Mouse (Mus musculus): ENCODE data around the gene Krtap9-5. TPM values are rescaled to one million over a fixed set of nuclear protein-coding genes. Genes with fewer than 3 reads are reported as not detected.

Krtap9-5 gene
- polyA plus RNA-seq (2014; fragmentation: Nextera tagmentation; extraction: Ambion mirVana): not detected in 2 replicates

DNA sequence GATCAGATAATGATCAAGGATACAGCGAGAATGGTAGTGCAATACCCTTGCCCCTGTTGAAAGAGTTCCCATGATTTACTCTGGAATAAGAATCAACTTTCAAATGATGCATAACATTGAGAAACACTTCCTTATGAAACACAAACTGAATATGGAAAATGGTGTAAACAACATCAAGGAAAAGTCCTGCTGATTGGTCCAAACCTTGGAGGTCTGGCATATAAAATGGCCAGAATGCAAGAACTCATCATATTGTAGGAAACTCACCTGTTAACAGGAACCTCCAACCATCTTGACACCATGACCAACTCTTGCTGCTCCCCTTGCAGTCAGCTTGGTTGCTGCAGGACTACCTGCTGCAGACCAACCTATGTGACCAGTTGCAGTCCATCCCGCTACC lies at the start of gene Krtap9-5:
TSS of gene Krtap9-5 (plus strand) at position 301 of the 400 bp plus-strand sequence.
- WGBS: 93% methylated on average over 2 of the region's 2 CpGs
- no peak within 1 kb of the TSS for H3K4me2 ChIP-seq (replicated peaks)
- DNase-seq (ENCODE audit: low spot score) (no peak), ATAC-seq (ENCODE audit: low FRiP score) (no peak)
- no peak within 1 kb of the TSS for H3K4me3 ChIP-seq (replicated peaks; ENCODE audit: low read length)
- H3K9me3 ChIP-seq (ENCODE audit: control insufficient read depth, low read length): 0 out of 2 replicates have a peak, but pooled peaks cover under 1% of the 10 kb centered on the region
- no peaks in the 10 kb centered on the region for H3K4me1 ChIP-seq (replicated peaks; ENCODE audit: control insufficient read depth, insufficient read depth, low read length)
- no peak within 1 kb of the TSS for H3K27ac ChIP-seq
- no peaks in the 10 kb centered on the region for H3K36me3 ChIP-seq (replicated peaks; ENCODE audit: control insufficient read depth, insufficient read depth)
- no peak within 1 kb of the TSS for H3K9ac ChIP-seq
- H3K27me3 ChIP-seq (ENCODE audit: control insufficient read depth, insufficient read depth, low read length): no peaks in the 10 kb centered on the region

- H3K27ac ChIP-seq: no peak within 1 kb of the TSS
- H3K4me1 ChIP-seq (replicated peaks; ENCODE audit: control insufficient read depth, insufficient read depth, low read length): no peaks in the 10 kb centered on the region
- no peaks in the 10 kb centered on the region for H3K9me3 ChIP-seq (ENCODE audit: control insufficient read depth, low read length)
- no peak for DNase-seq (ENCODE audit: low spot score)
- H3K9ac ChIP-seq: no peak within 1 kb of the TSS
- no peak within 1 kb of the TSS for H3K4me2 ChIP-seq (replicated peaks)
- H3K4me3 ChIP-seq (replicated peaks; ENCODE audit: low read length): no peak within 1 kb of the TSS
- 94% methylated on average over 2 of the region's 2 CpGs for WGBS
- no peaks in the 10 kb centered on the region for H3K27me3 ChIP-seq (ENCODE audit: control insufficient read depth, insufficient read depth, low read length)
- H3K36me3 ChIP-seq (replicated peaks; ENCODE audit: control insufficient read depth, insufficient read depth): no peaks in the 10 kb centered on the region
- no peak for ATAC-seq (ENCODE audit: low FRiP score)
Observed at GRCm38 (mm10) chr11:99907620-99908019, 40.7 kb upstream of the Krtap9-5 start, which contains the start of gene Krtap31-1. TSS of gene Krtap31-1 (plus strand) at chr11:99907920.

- no peak within 1 kb of the TSS for H3K4me2 ChIP-seq (replicated peaks)
- DNase-seq (ENCODE audit: low spot score) (no peak), ATAC-seq (ENCODE audit: low FRiP score) (no peak)
- H3K4me1 ChIP-seq (replicated peaks; ENCODE audit: control insufficient read depth, insufficient read depth, low read length): no peaks in the 10 kb centered on the region
- H3K9me3 ChIP-seq (ENCODE audit: control insufficient read depth, low read length): no peaks in the 10 kb centered on the region
- no peak within 1 kb of the TSS for H3K9ac ChIP-seq
- WGBS: 91% methylated on average over 3 of the region's 3 CpGs
- no peaks in the 10 kb centered on the region for H3K27me3 ChIP-seq (ENCODE audit: control insufficient read depth, insufficient read depth, low read length)
- no peak within 1 kb of the TSS for H3K4me3 ChIP-seq (replicated peaks; ENCODE audit: low read length)
- H3K27ac ChIP-seq: no peak within 1 kb of the TSS
- H3K36me3 ChIP-seq (replicated peaks; ENCODE audit: control insufficient read depth, insufficient read depth): no peaks in the 10 kb centered on the region
Observed at GRCm38 (mm10) chr11:99914451-99914850, 33.8 kb upstream of the Krtap9-5 start, which contains the start of gene Gm11565. TSS of gene Gm11565 (plus strand) at chr11:99914751.

- Histone ChIP-seq H3K36me3 (replicated peaks; ENCODE audit: control insufficient read depth, insufficient read depth) (no peaks in the 10 kb centered on the region), H3K4me2 (replicated peaks) (no peak within 1 kb of the TSS), H3K4me3 (replicated peaks; ENCODE audit: low read length) (no peak within 1 kb of the TSS), H3K27me3 (ENCODE audit: control insufficient read depth, insufficient read depth, low read length) (no peaks in the 10 kb centered on the region), H3K9ac (no peak within 1 kb of the TSS), H3K4me1 (replicated peaks; ENCODE audit: control insufficient read depth, insufficient read depth, low read length) (no peaks in the 10 kb centered on the region), H3K27ac (no peak within 1 kb of the TSS), H3K9me3 (ENCODE audit: control insufficient read depth, low read length) (no peaks in the 10 kb centered on the region)
- ATAC-seq (ENCODE audit: low FRiP score) (no peak), DNase-seq (ENCODE audit: low spot score) (no peak)
- WGBS: 90% methylated on average over 1 of the region's 1 CpGs
Observed at GRCm38 (mm10) chr11:99935991-99936390, 12.3 kb upstream of the Krtap9-5 start, which contains the start of gene Krtap31-2. TSS of gene Krtap31-2 (plus strand) at chr11:99936291.

GRCm38 (mm10) chr11:99937751-99938264 lies 10.5 kb upstream of the Krtap9-5 start:
- Histone ChIP-seq H3K4me1 (replicated peaks; ENCODE audit: control insufficient read depth, insufficient read depth, low read length) (no peaks in the 10 kb centered on the region), H3K9ac (no peak overlapping the region), H3K27ac (no peak overlapping the region), H3K4me3 (replicated peaks; ENCODE audit: low read length) (no peak overlapping the region), H3K36me3 (replicated peaks; ENCODE audit: control insufficient read depth, insufficient read depth) (no peaks in the 10 kb centered on the region), H3K27me3 (ENCODE audit: control insufficient read depth, insufficient read depth, low read length) (no peaks in the 10 kb centered on the region), H3K4me2 (replicated peaks) (no peak overlapping the region), H3K9me3 (ENCODE audit: control insufficient read depth, low read length) (no peaks in the 10 kb centered on the region)
- whole genome bisulfite sequencing: 88% methylated on average over 9 of the region's 9 CpGs
- no peak for ATAC-seq (ENCODE audit: low FRiP score)
- DNase-seq (ENCODE audit: low spot score): no peak

DNA sequence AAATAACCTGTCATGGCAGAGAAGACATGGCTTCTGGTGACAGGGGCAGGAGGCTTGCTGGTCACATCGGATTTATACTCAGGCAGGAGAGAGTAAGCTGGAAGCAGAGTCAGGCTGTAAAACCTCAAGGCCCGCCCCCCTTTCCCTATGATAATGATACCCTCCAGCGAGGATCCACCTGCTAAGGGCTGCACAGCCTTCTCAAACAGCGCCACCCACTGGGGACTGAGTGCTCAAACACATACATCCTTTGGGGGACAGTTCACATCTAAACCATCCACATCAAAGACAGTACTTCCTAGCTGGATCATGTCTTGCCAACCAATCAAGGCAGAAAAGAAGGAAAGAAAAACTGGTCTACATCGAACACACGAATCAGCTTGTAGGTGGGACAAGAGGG lies 15.9 kb downstream of the Krtap9-5 start:
- Histone ChIP-seq H3K9ac (no peak overlapping the region), H3K4me2 (replicated peaks) (no peak overlapping the region), H3K27me3 (ENCODE audit: control insufficient read depth, insufficient read depth, low read length) (no peaks in the 10 kb centered on the region), H3K9me3 (ENCODE audit: control insufficient read depth, low read length) (no peaks in the 10 kb centered on the region), H3K4me3 (replicated peaks; ENCODE audit: low read length) (no peak overlapping the region), H3K4me1 (replicated peaks; ENCODE audit: control insufficient read depth, insufficient read depth, low read length) (no peaks in the 10 kb centered on the region), H3K27ac (no peak overlapping the region), H3K36me3 (replicated peaks; ENCODE audit: control insufficient read depth, insufficient read depth) (no peaks in the 10 kb centered on the region)
- DNase-seq (ENCODE audit: low spot score) (no peak), ATAC-seq (ENCODE audit: low FRiP score) (no peak)
- 44% methylated on average over 6 of the region's 6 CpGs for WGBS

- no peaks in the 10 kb centered on the region for H3K36me3 ChIP-seq (replicated peaks; ENCODE audit: control insufficient read depth, insufficient read depth)
Observed at GRCm38 (mm10) chr11:99965961-99966360, 17.7 kb downstream of the Krtap9-5 start.

DNA sequence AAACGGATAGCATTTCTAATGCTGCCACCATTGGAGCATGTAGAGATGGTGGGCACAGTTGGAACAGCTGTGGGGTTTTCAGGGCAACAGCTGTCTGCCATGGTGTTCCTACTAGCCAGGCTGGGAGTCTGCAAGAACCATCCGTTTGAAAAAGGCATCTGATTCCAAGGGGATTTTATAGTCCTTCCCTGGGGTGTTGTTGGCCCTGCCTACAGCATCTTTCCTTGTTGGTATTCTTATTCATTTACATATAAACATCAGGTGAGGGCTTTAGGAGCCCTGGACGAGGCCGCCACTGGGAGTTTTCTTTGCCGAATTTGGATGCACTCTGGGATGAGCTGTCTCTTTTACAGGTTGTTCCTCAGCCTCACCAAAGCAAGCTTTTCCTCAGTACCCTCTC lies 30.7 kb downstream of the Krtap9-5 start, which contains the start of gene Krtap29-1:
TSS of gene Krtap29-1 (minus strand) at position 101 of the 400 bp plus-strand sequence.
- H3K4me2 ChIP-seq (replicated peaks): no peak within 1 kb of the TSS
- no peaks in the 10 kb centered on the region for H3K36me3 ChIP-seq (replicated peaks; ENCODE audit: control insufficient read depth, insufficient read depth)
- no peak for DNase-seq (ENCODE audit: low spot score)
- no peak for ATAC-seq (ENCODE audit: low FRiP score)
- H3K4me1 ChIP-seq (replicated peaks; ENCODE audit: control insufficient read depth, insufficient read depth, low read length): no peaks in the 10 kb centered on the region
- WGBS: 70% methylated on average over 5 of the region's 5 CpGs
- H3K9ac ChIP-seq: no peak within 1 kb of the TSS
- no peaks in the 10 kb centered on the region for H3K27me3 ChIP-seq (ENCODE audit: control insufficient read depth, insufficient read depth, low read length)
- peaks cover 4% of the 10 kb centered on the region for H3K9me3 ChIP-seq (ENCODE audit: control insufficient read depth, low read length)
- H3K27ac ChIP-seq: no peak within 1 kb of the TSS
- no peak within 1 kb of the TSS for H3K4me3 ChIP-seq (replicated peaks; ENCODE audit: low read length)

More at GRCm38 (mm10) chr11:99965961-99966360, 17.7 kb downstream of the Krtap9-5 start:
- Histone ChIP-seq H3K4me3 (replicated peaks; ENCODE audit: low read length) (no peak overlapping the region), H3K27ac (no peak overlapping the region), H3K4me1 (replicated peaks; ENCODE audit: control insufficient read depth, insufficient read depth, low read length) (no peaks in the 10 kb centered on the region), H3K4me2 (replicated peaks) (no peak overlapping the region), H3K9ac (no peak overlapping the region), H3K27me3 (ENCODE audit: control insufficient read depth, insufficient read depth, low read length) (no peaks in the 10 kb centered on the region), H3K9me3 (ENCODE audit: control insufficient read depth, low read length) (no peaks in the 10 kb centered on the region)
- 80% methylated on average over 2 of the region's 2 CpGs for WGBS
- DNase-seq (ENCODE audit: low spot score) (no peak), ATAC-seq (ENCODE audit: low FRiP score) (no peak)

DNA sequence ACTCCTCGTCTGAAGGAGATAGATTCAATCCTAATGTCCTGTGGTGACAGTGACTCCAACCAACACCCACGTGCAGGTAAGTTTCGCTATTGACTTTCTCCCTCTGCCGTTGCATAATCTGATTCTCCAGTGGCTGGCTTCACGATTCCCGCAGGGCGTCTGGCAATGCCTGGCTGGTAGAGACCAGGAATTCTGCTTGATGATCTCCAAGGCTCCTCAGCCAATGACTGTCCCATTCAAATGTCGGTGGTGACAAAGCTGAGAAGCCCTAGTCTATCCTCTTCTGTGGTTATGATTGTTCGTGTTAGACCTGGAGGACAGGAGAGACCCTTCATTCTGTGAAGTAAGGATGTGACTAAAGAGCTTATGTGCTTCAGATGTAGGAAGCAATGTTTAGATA lies 34.5 kb downstream of the Krtap9-5 start:
- Histone ChIP-seq H3K4me2 (replicated peaks) (no peak overlapping the region), H3K4me1 (replicated peaks; ENCODE audit: control insufficient read depth, insufficient read depth, low read length) (no peaks in the 10 kb centered on the region), H3K36me3 (replicated peaks; ENCODE audit: control insufficient read depth, insufficient read depth) (no peaks in the 10 kb centered on the region), H3K9ac (no peak overlapping the region), H3K9me3 (ENCODE audit: control insufficient read depth, low read length) (no peaks in the 10 kb centered on the region), H3K27ac (no peak overlapping the region), H3K27me3 (ENCODE audit: control insufficient read depth, insufficient read depth, low read length) (no peaks in the 10 kb centered on the region), H3K4me3 (replicated peaks; ENCODE audit: low read length) (no peak overlapping the region)
- DNase-seq (ENCODE audit: low spot score): no peak
- 91% methylated on average over 9 of the region's 9 CpGs for WGBS
- no peak for ATAC-seq (ENCODE audit: low FRiP score)

- no peaks in the 10 kb centered on the region for H3K4me1 ChIP-seq (replicated peaks; ENCODE audit: control insufficient read depth, insufficient read depth, low read length)
- WGBS: 95% methylated on average over 1 of the region's 1 CpGs
- no peaks in the 10 kb centered on the region for H3K9me3 ChIP-seq (ENCODE audit: control insufficient read depth, low read length)
- no peak overlapping the region for H3K9ac ChIP-seq
- no peak overlapping the region for H3K27ac ChIP-seq
- no peak overlapping the region for H3K4me2 ChIP-seq (replicated peaks)
- H3K27me3 ChIP-seq (ENCODE audit: control insufficient read depth, insufficient read depth, low read length): no peaks in the 10 kb centered on the region
- no peak overlapping the region for H3K4me3 ChIP-seq (replicated peaks; ENCODE audit: low read length)
- no peaks in the 10 kb centered on the region for H3K36me3 ChIP-seq (replicated peaks; ENCODE audit: control insufficient read depth, insufficient read depth)
- no peak for DNase-seq (ENCODE audit: low spot score)
- ATAC-seq (ENCODE audit: low FRiP score): no peak
Observed at GRCm38 (mm10) chr11:99983442-99983841, 35.2 kb downstream of the Krtap9-5 start.

All from hindbrain, embryonic 14.5 days (tissue).